1 mouse cellular context compared by ENCODE assay signal in genomic region chr11:115161578-115162204, GRCm38 (mm10).
A peak's percentile ranks its signal among the peaks of the same experiment; 100 is the strongest.
TF ChIP-seq lines count a peak whose summit lies in the region.

No protein-coding gene starts in this region.

TF ChIP-seq in MEL, 35 proteins besides CTCF, POLR2A, EP300 and RAD21 (continued from another document):
- no peak for TF ChIP-seq POLR2AphosphoS5 (IDR thresholded peaks at IDR 0.05; ENCODE audit: borderline replicate concordance, low read depth, low read length)
- no peak for TF ChIP-seq USF2 (IDR thresholded peaks at IDR 0.05; ENCODE audit: borderline replicate concordance in 1 of 2, insufficient read depth in 1 of 2, low read depth in 1 of 2, low read length in 2 of 2)
- no peak for TF ChIP-seq ZKSCAN1 (IDR thresholded peaks at IDR 0.05; ENCODE audit: low read depth, low read length)
- 0 out of 2 replicates have a peak, but pooled peaks have one; percentile 65 for TF ChIP-seq MAFK (IDR thresholded peaks at IDR 0.05; ENCODE audit: borderline replicate concordance, low read depth, low read length)
- TF ChIP-seq MEF2A (IDR thresholded peaks at IDR 0.05; ENCODE audit: extremely low read depth, insufficient replicate concordance, low read depth, low read length, poor library complexity, severe bottlenecking), result no peak
- TF ChIP-seq TCF12 (IDR thresholded peaks at IDR 0.05; ENCODE audit: low read depth, low read length), result peak; percentile 23; the same call in 1 of the 2 replicates
- peak; percentile 66; the same call in 1 of the 2 replicates for TF ChIP-seq ETS1 (IDR thresholded peaks at IDR 0.05; ENCODE audit: low read depth, low read length)
- no peak for TF ChIP-seq TAL1 (IDR thresholded peaks at IDR 0.05; ENCODE audit: low read length)
- peak; percentile 42 for TF ChIP-seq ZC3H11A (IDR thresholded peaks at IDR 0.05; ENCODE audit: low read depth, low read length)
- TF ChIP-seq ELF1 (IDR thresholded peaks at IDR 0.05; ENCODE audit: low read depth, low read length), result peak; percentile 95
- TF ChIP-seq MYC (IDR thresholded peaks at IDR 0.05; ENCODE audit: low read depth, low read length), result peak; percentile 71; the same call in 1 of the 2 replicates
- peak; percentile 53; the same call in 1 of the 2 replicates for TF ChIP-seq E2F4 (IDR thresholded peaks at IDR 0.05; ENCODE audit: borderline replicate concordance, low read depth, low read length)
- TF ChIP-seq TBP (IDR thresholded peaks at IDR 0.05; ENCODE audit: low read depth, low read length), result peak; percentile 90
- TF ChIP-seq SMC3 (IDR thresholded peaks at IDR 0.05; ENCODE audit: low read depth, low read length), result peak; percentile 2; the same call in 1 of the 2 replicates
- TF ChIP-seq MXI1 (IDR thresholded peaks at IDR 0.05; ENCODE audit: low read depth, low read length), result peak; percentile 59
- TF ChIP-seq CHD2 (IDR thresholded peaks at IDR 0.05; ENCODE audit: low read length), result no peak
- peak; percentile 59; the same call in 1 of the 2 replicates for TF ChIP-seq NELFE (IDR thresholded peaks at IDR 0.05; ENCODE audit: low read depth, low read length)
- no peak for TF ChIP-seq CHD1 (IDR thresholded peaks at IDR 0.05; ENCODE audit: low read depth, low read length)
- TF ChIP-seq POLR2AphosphoS2 (IDR thresholded peaks at IDR 0.05; ENCODE audit: low read length), result peak; percentile 53
- TF ChIP-seq GABPA (IDR thresholded peaks at IDR 0.05; ENCODE audit: low read depth, low read length), result no peak
- TF ChIP-seq ZMIZ1 (IDR thresholded peaks at IDR 0.05; ENCODE audit: low read depth, low read length), result peak; percentile 61; the same call in 1 of the 2 replicates
- TF ChIP-seq BHLHE40 (IDR thresholded peaks at IDR 0.05; ENCODE audit: borderline replicate concordance, low read depth, low read length), result no peak
- no peak for TF ChIP-seq USF1 (IDR thresholded peaks at IDR 0.05; ENCODE audit: low read depth, low read length)
- TF ChIP-seq KAT2A (conservative IDR thresholded peaks at IDR 0.05; ENCODE audit: low read depth, low read length), result no peak; the same call in 1 of the 2 replicates
- peak; percentile 79 for TF ChIP-seq HCFC1 (IDR thresholded peaks at IDR 0.05; ENCODE audit: low read depth, low read length)
- TF ChIP-seq GATA1 (IDR thresholded peaks at IDR 0.05; ENCODE audit: low read depth, low read length), result peak; percentile 76
- TF ChIP-seq MAZ (IDR thresholded peaks at IDR 0.05; ENCODE audit: low read depth, low read length), result peak; percentile 84; the same call in 1 of the 2 replicates
- no peak for TF ChIP-seq ZNF384 (IDR thresholded peaks at IDR 0.05; ENCODE audit: low read depth, low read length)
